Comparison of ENCODE assay signal across 15 mouse cellular contexts in the genomic region with DNA sequence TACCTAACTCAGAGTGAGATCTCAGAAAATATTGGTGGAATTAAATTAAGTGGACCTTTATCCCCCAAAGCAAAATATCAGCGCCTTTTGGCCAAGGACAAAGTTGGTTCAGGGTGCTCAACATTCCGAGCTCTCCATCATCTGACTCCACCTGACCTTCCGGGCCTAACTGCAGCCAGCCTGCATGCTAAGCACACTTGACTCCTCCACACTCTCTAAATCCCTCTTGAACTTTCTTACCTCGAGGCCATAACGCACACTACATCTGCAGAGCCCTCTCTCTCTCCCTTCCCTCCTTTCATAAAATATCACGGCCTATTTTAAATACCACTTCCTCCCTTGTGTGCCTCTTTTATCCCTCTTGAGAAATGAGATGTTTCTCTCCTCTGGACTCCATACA.
"Had no signal": no experiment of that assay in that cellular context is flagged by ENCODE, and none has a peak within 500 bp of the region (broad histone marks: within the 10 kb centered on the region; RNA-seq: fewer than 3 reads in every experiment).

No protein-coding gene starts in this region.

- H3K27ac ChIP-seq: neural tube, embryonic 15.5 days; stomach, embryonic 15.5 days; stomach, postnatal 0 days had no signal

- H3K4me3 ChIP-seq: neural tube, embryonic 15.5 days; stomach, embryonic 15.5 days had no signal

- H3K36me3 ChIP-seq: neural tube, embryonic 15.5 days; stomach, embryonic 15.5 days had no signal

- H3K4me1 ChIP-seq: neural tube, embryonic 15.5 days; stomach, embryonic 15.5 days had no signal

- H3K27me3 ChIP-seq: neural tube, embryonic 15.5 days; stomach, embryonic 15.5 days had no signal

- H3K9me3 ChIP-seq: neural tube, embryonic 15.5 days; stomach, embryonic 15.5 days had no signal

- H3K4me2 ChIP-seq: neural tube, embryonic 15.5 days; stomach, embryonic 15.5 days had no signal

- DNase-seq: retina, postnatal 1 day; right cerebral cortex, adult 18-20 months; right cerebral cortex, postnatal 14 days; right cerebral cortex, postnatal 25 days; right cerebral cortex, postnatal 4 days; spleen, adult 18-20 months; thymus, adult 18-20 months; thymus, adult 2 months; thymus, postnatal 14 days; thymus, postnatal 25 days; thymus, postnatal 36 days; thymus, postnatal 4 days had no signal

- H3K9ac ChIP-seq: neural tube, embryonic 15.5 days; stomach, embryonic 15.5 days had no signal
